ENCODE assay signal across 13 mouse cellular contexts in genomic region chr4:117917402-117917801, GRCm38 (mm10). TPM values are rescaled to one million over a fixed set of nuclear protein-coding genes. Genes with fewer than 3 reads are reported as not detected.
"Had no signal": no experiment of that assay in that cellular context is flagged by ENCODE, and none has a peak within 500 bp of the region (broad histone marks: within the 10 kb centered on the region; RNA-seq: fewer than 3 reads in every experiment).

No protein-coding gene starts in this region.

- H3K4me2 ChIP-seq: kidney, embryonic 15.5 days; limb, embryonic 12.5 days; lung, embryonic 14.5 days; neural tube, embryonic 15.5 days had no signal

- H3K9ac ChIP-seq: kidney, embryonic 15.5 days; limb, embryonic 12.5 days; lung, embryonic 14.5 days; neural tube, embryonic 15.5 days had no signal

- H3K4me3 ChIP-seq: kidney, embryonic 15.5 days; limb, embryonic 12.5 days; midbrain, embryonic 10.5 days; myocyte; neural tube, embryonic 15.5 days had no signal

- H3K27me3 ChIP-seq: neural tube, embryonic 15.5 days had no signal

- H3K36me3 ChIP-seq: kidney, embryonic 15.5 days; neural tube, embryonic 15.5 days had no signal

- H3K27ac ChIP-seq: kidney, embryonic 15.5 days; limb, embryonic 12.5 days; midbrain, embryonic 10.5 days; neural tube, embryonic 15.5 days; stomach, postnatal 0 days had no signal

- DNase-seq: kidney, adult 2 months; kidney, postnatal 14 days; lung, embryonic 14.5 days; lung, postnatal 14 days; midbrain, embryonic 14.5 days; thymus, postnatal 4 days had no signal

- H3K9me3 ChIP-seq: kidney, embryonic 15.5 days; limb, embryonic 12.5 days; midbrain, embryonic 10.5 days; neural tube, embryonic 15.5 days had no signal

RNA-seq across cellular contexts. Expression of gene Artn, which starts 12.2 kb away (rescaled TPM):
- total RNA-seq: liver, adult 2 months had no signal
